Comparison of ENCODE assay signal across 11 mouse cellular contexts in the genomic region with DNA sequence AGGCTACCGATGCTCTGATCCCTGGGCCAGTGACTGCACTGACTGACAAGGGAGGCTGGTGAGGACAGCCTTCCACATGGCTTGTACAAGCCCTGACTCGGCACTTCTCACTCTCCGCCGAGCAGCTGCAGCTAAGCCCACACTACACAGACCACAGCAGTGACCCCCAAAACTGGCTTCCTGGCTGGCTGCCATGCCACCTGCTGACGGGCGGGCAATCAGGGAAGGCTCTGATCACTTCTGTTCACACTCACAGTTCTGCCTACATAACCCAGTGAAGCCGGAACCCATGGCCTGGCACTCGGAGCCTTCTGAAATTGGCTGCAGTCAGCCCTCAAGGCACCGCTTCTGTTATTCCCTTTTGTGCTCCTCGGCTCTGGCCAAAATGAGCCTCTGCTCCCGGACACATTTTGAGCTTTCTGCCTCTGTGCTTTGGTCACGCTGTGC.
DNase-seq lines count a peak whose midpoint lies in the region; ATAC-seq lines count a peak whose summit lies in the region.
"Had no signal": no experiment of that assay in that cellular context is flagged by ENCODE, and none has a peak within 500 bp of the region (broad histone marks: within the 10 kb centered on the region; RNA-seq: fewer than 3 reads in every experiment).

No protein-coding gene starts in this region.

- no peak overlapping the region for H3K4me2 ChIP-seq in liver, embryonic 11.5 days
- no peak overlapping the region for H3K4me2 ChIP-seq in neural tube, embryonic 14.5 days (ENCODE audit: low read depth, low read length)
- H3K4me2 ChIP-seq: stomach, embryonic 15.5 days had no signal

- ATAC-seq in liver, embryonic 11.5 days (replicated peaks; ENCODE audit: low FRiP score): no peak
- peak; percentile 49; the same call in 1 of the 2 replicates for ATAC-seq in neural tube, embryonic 14.5 days (ENCODE audit: low read depth)

- no peak overlapping the region for H3K27ac ChIP-seq in liver, embryonic 11.5 days (ENCODE audit: low read depth, low read length)
- H3K27ac ChIP-seq in neural tube, embryonic 14.5 days (ENCODE audit: low read depth, low read length): no peak overlapping the region
- H3K27ac ChIP-seq: liver, embryonic 14.5 days; stomach, embryonic 15.5 days had no signal

- H3K9ac ChIP-seq in liver, embryonic 11.5 days (ENCODE audit: low read depth, low read length): no peak overlapping the region
- no peak overlapping the region for H3K9ac ChIP-seq in neural tube, embryonic 14.5 days (replicated peaks; ENCODE audit: low read depth, low read length)
- H3K9ac ChIP-seq: liver, embryonic 14.5 days; stomach, embryonic 15.5 days had no signal

- H3K4me1 ChIP-seq in liver, embryonic 11.5 days (replicated peaks; ENCODE audit: control insufficient read depth, insufficient read depth, low read length): peaks cover 7% of the 10 kb centered on the region
- no peaks in the 10 kb centered on the region for H3K4me1 ChIP-seq in neural tube, embryonic 14.5 days (ENCODE audit: control insufficient read depth, insufficient read depth, low read length)
- H3K4me1 ChIP-seq: stomach, embryonic 15.5 days had no signal

- no peaks in the 10 kb centered on the region for H3K9me3 ChIP-seq in liver, embryonic 11.5 days (ENCODE audit: control insufficient read depth, low read length)
- no peaks in the 10 kb centered on the region for H3K9me3 ChIP-seq in neural tube, embryonic 14.5 days (ENCODE audit: control insufficient read depth, low read length)
- H3K9me3 ChIP-seq: stomach, embryonic 15.5 days had no signal

- no peak overlapping the region for H3K4me3 ChIP-seq in liver, embryonic 11.5 days (ENCODE audit: low read depth, low read length)
- H3K4me3 ChIP-seq in neural tube, embryonic 14.5 days (ENCODE audit: low read depth, low read length): no peak overlapping the region
- H3K4me3 ChIP-seq: erythroblast, embryonic 14.5 days; stomach, embryonic 15.5 days had no signal

- no peaks in the 10 kb centered on the region for H3K36me3 ChIP-seq in liver, embryonic 11.5 days (ENCODE audit: control insufficient read depth, insufficient read depth, low read length)
- no peaks in the 10 kb centered on the region for H3K36me3 ChIP-seq in neural tube, embryonic 14.5 days (ENCODE audit: control insufficient read depth, insufficient read depth, low read length)
- H3K36me3 ChIP-seq: stomach, embryonic 15.5 days had no signal

- DNase-seq in liver: peak; percentile 15
- no peak for DNase-seq in liver, embryonic 11.5 days (ENCODE audit: low spot score)
- peak; percentile 42 to 83 for DNase-seq in cerebellum, postnatal 4 days (ENCODE audit: low spot score in 2 of 2)
- DNase-seq in layer of hippocampus, adult 9-10 months (ENCODE audit: low spot score): peak; percentile 30
- no peak for DNase-seq in ovary, adult 18-20 months (ENCODE audit: low spot score)
- no peak for DNase-seq in ovary, postnatal 14 days (ENCODE audit: low spot score)
- no peak for DNase-seq in lung, postnatal 10 days

- WGBS in liver, embryonic 11.5 days: 67% methylated on average over 12 of the region's 12 CpGs
- 70% methylated on average over 12 of the region's 12 CpGs for WGBS in neural tube, embryonic 14.5 days

- no peaks in the 10 kb centered on the region for H3K27me3 ChIP-seq in liver, embryonic 11.5 days (replicated peaks; ENCODE audit: control insufficient read depth, insufficient read depth, low read length)
- H3K27me3 ChIP-seq in neural tube, embryonic 14.5 days (ENCODE audit: control insufficient read depth, insufficient read depth, low read length): no peaks in the 10 kb centered on the region
- H3K27me3 ChIP-seq: stomach, embryonic 15.5 days had no signal

Comparison
In these comparisons a context has a peak if more than half of its experiments do, and no peak if none do; other contexts are left out.
1. DNase-seq: peak in liver (single experiment), cerebellum, postnatal 4 days (2 of 2) and layer of hippocampus, adult 9-10 months (single experiment); none in liver, embryonic 11.5 days (single experiment), ovary, adult 18-20 months (single experiment), ovary, postnatal 14 days (single experiment) and lung, postnatal 10 days (single experiment).